Mouse (Mus musculus): ENCODE data around the gene D230025D16Rik.

The D230025D16Rik gene

DNA sequence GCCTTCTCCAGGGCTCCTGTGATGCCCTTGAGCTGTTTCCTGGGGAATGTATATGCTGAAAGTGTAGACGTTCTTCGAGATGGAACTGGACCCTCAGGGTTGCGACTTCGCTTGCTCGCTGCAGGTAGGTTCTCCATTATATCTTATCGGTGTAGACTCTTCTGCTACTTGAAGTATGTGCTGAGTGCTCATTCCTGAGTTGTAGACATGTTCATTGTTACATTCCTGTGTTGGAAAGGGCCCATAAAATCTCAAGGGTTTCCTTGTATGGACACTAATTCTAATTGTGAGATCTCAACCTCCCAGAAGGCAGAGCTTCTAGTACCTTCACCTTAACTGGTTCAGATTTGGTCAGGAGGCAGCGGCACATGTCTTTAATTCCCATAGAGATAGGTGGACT is 16.1 kb downstream of the D230025D16Rik start:
- DNase-seq, result no peak

DNA sequence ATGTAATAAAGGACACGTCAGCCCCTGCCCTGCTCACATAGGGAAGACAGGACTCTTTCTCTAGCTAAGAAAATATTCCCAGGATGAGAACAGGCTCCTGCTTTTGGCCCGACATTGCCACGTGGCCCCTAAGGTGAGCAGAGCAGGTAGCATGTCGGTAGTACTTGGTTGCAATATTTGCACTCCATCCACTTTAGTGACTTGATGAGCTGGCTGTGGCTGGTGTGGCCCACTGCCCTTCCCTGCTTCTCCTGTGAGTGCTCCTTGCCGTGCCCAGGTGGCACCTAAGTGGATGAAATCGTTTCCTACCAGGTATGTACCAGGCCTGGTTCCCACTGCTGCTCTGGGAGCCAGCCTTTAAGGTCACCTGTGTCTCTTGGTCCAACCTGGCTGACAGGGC is 27.0 kb downstream of the D230025D16Rik start:
- DNase-seq, result no peak

DNA sequence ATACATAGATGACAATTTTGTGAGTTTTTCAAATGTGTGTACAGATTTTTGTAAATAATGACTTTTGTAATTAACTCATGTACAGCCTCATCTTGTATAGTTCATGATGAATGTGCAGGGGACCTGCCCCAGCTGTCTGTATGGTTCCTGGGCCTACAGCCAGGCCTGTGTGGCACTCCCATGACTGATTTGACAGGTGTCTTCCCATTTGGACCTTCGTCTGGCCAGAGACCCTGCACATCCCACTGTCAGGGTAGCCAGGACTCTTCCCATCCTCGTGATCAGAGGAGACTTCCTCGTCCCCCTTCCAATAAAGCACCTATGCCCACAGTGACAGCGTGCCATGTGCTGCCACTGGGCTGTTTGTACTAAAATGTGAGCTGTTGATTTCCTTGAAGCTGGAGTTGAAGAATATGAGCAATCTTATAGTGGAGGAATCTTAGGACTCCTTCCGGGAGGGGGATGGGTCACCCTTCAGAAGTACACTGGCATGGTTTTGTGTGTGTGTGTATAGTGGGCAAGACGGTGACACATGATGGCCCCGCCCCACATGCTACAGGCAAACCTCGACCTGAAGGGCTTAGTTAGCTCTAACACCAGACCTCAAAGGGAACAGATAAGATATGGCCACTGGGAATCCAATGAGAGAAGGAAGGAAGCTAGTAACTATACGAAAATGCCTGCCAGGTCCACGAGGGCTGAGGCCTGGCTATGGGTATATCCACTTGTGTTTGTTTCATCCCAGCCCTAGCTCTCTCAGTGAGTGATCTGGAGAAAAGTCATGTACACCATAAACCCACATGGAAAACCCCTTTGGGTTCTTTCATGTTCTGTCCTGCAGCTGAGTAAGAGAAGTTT is 28.0 kb downstream of the D230025D16Rik start:
- no peak for DNase-seq

DNA sequence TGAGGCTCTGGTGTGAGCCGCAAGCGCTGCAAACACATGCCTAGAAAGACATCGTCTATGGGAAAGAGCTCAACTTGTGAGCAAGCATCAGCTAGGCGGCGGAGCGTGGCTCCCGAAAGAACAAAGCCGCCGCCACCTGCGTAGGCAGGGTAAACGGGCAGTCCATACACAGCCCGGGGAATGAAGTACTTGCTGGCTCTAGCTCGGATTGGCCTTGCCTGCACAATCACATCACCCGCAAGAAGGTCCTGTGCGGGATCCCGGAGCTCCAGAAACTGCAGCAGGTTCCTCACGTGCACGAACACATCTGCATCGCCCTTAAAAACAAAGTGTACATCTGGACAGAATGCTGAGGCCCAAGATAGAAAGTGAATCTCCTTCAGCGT is 28.8 kb downstream of the D230025D16Rik start:
- no peak for DNase-seq

DNA sequence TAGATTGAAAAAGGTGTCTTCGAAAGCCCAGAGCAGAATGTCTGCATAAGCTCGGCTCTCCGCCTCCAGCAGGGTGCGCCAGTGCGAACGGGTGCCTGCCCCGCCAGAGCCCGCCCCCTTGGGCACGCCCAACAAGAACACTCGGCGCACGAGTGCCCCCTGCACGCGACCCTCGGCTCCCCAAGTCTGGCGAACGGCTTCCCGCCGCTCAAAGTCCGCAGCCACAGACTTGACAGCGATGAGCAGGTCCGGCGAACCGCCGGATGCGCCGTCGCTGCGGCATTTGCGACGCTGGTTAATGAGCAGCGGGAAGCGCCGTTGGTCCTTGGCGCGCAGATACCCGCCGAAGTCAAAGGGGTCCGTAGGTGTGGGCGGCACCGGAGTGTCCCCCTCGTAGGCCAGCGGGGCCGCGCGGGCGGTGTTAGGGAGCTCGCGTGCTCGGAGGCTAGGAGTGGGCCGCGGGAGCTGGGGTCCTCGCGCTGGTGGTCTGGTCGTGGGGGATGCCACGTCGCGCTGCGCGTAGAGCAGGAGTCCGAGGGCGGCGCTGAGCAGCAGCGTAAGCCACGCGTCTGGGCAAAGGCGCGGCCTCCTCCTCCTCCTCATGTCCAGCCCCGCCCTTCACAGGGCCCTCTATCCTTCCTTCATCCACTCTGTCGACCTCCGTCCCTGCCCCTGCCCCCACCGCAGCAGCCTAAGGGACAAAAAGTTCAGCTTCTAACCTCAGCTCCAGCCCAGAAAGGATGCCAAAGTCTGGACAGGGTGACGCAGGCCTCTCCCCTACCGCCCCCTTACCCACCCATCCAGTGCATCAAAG is 29.4 kb downstream of the D230025D16Rik start:
- peak; percentile 92 for DNase-seq

DNA sequence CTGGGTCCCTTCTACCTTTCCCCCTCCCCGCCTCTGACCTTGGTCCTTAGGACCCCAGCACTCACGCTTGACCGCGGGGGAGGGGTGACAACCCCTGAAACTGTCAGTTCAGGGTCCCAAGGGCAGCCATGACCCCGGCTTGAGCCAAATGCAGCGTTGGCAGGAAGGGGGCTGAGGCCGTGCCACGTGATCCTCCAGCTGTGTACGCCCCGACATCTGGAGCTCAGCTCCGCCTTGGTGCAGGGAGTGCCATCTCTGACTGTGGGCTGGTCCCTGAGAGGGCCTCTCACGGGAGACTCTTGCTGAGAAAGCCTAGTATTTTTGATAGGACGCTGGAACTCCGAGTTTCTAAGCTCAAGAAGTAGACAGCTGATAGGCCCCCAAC is 30.0 kb downstream of the D230025D16Rik start, which contains the start of gene B3gnt9:
TSS of gene B3gnt9 (minus strand) at position 188 of the 385 bp plus-strand sequence.
- DNase-seq, result peak; percentile 66

DNA sequence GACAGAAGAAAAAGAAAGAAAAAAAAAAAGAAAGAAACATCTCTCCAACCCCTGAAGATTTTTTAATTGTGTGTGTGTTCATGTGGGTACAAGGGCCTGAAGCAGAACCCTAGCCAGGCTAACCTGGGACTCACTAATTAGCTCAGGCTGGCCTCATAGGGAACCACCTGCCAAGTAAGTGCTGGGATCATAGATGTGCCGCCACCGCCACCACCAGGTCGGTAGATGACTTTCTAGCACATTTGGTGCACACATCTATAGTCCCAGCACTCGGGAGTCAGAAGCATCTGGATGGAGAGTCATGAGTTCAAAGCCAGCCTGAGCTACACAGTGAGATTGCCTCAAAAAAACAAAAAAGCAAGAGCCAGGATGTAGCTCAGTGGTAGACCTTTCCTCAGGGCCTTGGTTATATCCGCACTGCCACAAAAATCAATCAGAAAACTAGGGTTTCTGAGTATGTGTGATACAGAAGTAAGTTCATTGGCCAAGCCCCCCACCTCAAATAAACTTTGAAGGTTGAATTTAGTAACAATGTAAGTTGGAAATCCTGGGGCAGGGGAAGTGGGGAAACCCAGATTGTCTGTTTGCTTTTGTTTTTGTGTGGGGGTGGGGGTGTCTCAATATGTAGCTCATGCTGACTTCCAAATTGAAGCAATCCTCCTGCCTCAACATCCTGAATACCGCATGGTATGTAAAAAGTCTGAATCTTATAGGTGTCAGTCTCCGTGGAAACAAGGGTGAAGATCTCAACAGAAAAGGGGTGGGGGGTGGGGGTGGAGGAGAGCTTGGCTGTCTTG is 32.6 kb downstream of the D230025D16Rik start:
- DNase-seq, result no peak

DNA sequence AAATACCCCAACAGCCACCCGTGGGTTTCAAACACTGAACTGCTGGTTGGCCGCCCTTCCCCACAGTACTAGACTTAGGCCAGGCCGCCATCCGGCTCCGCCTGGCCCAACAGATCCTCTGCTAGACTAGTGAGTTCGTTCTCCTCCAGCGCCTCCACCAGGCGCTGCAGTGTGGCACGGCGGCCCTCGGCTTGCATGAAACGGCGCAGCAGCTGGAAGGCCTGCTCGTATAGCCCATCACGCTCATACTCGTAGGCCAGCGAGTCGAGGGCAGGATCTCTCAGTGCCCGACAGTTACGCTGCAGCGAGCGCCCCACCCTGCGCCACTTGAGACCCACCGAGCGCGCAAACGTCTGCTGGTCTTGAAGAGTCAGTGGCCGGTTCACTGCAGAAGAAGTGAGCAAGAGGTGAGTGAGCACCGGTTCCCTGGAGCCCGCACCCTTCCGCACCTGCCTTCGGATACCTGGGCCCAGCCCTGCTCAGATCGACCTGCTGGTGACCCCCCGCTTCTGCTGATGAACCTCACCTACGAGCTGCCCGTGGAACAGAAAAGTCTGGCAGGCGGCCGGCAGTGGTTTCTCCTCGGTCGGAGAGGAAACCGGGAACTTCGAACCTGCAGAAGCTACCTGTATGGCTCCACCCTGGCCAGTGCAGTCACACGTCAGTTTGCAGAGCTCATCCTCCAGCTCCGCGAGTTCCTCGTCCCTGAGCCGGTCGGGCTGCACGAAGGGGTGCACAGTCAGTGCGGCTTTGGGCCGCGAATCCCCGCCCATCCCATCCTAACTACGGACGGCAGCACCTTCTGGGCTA is 34.2 kb downstream of the D230025D16Rik start:
- no peak for DNase-seq

DNA sequence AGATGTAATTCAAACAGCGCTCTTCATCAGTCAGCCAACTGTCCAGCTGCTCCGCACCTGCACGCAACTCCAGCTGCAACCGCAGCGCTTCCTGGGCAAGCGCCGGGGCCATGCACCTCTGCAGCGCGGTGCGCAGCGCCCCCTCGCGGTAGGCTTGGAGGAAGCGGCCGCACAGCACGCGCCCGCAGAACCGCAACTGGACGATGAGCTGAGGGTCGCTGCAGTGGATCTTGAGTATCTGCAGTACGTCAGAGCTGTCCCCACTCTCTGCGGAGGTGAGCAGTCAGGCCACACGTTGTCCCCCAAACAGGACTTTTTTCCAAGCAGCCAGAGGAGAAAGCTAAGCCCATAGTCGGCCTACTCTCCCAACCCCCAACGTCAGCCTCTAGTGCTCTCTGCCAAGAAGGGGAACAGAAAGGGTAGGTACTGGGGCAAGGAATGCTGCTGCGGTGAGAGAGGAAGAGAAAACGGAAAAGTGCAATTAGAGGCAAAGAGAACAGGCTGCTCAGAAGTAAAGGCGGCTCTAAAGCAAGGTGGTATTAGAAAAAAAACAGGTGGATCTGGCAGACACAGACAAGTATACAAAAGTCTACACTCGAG is 34.9 kb downstream of the D230025D16Rik start:
- peak; percentile 76 for DNase-seq

DNA sequence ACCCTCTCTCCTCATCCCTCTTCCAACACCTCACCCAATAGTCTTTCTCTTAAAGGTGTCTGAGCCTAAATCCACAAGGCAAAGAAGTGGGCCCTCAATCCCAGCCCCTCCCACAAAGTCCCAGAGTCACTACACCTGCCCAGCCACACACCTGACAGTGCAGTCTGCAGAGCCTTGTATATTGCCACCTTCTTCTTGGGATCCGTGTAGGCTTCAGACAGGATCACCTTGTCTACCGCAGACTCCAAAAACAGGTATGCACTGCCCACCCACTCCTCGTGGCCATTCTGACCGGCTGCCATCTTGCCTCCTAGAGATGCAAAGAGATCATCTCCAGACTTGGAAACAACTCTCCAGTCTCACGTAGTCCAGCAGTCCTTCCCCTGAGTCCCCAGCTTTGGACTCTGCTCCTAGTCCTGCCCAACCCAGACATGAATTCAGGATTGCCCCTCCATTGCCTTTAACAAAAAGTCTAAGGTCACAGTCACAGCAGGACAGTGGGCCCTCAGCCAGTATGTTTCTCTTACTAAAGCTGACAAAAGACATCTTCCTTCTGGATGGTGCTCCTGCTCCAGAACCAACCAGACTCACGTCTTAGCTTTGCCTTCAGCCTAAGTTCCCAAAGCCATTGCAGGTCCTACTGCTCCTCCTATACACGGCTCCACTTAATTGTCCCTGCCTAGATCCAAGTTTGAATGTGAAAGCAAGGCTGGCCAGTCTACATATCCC is 35.6 kb downstream of the D230025D16Rik start:
- DNase-seq, result no peak

DNA sequence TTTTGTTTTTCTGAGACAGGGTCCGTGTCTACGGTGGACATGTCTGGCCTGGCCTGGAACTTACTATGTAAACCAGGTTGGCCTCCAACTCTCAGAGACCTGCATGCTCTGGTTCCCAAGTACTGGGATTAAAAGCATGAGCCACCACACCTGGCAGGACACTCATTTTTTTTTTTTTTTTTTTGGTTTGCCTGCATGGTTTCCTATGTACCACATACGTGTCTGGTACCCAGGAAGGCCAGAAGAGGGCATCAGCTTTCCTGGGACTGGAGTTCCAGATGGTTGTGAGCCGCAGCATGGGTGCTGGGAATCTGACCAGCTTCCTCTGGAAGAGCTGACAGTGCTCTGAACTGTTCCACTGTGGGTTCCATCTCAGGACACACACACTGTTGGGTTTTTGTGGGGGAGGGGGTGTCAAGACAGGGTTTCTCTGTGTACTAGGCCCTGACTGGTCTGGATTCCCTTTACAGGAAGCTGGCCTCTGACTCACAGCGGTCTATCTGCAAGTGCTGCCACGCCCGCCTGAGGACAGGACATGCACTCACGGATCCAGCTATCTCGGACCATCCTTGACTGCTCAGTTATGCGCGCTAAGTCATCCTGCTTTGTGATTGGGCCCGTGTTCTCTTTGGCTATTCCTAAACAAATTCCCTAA is 36.5 kb downstream of the D230025D16Rik start:
- DNase-seq, result no peak

DNA sequence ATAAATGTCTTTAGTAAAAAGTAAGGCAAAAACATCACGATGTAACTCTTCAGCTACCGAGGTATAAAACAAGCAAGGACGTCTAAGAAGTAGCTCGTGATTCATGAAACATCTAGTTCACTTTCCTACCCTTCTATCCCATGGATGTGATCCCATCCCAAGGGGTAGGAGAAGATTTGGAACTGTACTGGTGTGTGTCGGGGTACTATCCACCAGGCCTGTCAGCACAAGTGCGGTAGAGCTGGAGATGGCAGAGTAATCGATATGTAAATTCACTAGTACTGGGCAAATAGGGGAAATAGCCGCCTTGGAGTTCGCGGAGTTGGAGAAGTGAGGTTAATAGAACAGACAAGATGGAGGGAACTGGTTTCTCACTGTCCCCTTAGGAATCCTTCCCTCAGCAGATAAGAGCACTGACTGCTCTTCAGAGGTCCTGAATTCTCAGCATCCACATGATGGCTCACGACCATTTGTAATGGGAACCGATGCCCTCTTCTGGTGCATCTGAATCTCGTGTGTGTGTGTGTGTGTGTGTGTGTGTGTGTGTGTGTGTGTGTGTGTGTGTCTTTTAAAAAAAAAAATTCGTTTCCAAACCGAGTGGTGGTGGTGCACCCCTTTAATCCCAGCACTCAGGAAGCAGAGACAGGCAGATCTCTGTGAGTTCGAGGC is 38.4 kb downstream of the D230025D16Rik start:
- DNase-seq, result no peak

DNA sequence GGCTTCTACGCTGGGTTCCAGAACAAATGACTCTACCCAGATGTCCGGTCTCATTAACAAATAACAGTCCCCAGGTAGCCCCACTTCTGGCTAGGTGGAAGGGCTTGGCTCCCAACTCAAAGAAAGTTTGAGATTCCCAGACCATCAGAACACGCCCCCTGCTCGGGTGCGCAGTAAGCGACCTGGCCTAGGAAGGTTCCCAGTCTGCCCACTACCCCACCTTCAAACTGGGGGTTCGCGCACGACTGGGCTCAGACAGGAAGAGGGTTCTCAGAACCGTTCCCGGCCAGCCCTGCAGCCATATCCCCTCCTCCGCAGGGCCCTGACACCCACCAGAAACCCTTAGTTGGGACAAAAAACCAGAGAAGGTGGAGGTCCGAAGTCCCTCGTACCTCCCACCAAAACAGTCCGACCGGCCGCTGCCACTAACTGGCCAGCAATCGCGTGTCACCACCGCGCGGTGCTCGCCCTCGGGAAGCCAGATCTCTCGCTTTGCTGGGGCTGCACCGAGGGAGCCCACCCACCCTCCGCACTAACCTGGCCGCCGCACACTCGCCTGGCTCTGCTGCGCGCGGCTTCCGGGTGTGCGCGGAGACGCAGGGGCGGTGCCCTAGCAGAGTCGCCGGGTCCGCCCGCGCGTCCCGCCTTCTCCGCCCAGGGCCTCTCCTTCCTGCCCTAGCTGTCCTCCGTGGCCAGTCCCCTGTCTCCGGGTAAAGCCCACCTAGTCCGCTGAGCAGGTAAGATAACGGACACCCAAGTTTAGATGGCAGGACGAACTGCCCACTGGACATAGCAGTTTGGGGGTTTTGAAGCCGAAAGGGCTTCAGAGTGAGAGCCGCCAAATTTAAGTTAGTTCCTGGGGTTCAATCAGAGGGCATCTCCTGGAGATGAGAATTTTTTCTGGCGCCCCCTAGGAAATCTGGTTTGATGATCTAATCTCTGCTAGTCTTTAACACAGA is 39.4 kb downstream of the D230025D16Rik start, which contains the start of the genes Tradd and Fbxl8:
TSS of gene Tradd (minus strand) at position 586 of the 959 bp plus-strand sequence.
TSS of gene Fbxl8 (plus strand) at position 625 of the 959 bp plus-strand sequence.
- DNase-seq, result peak; percentile 87

DNA sequence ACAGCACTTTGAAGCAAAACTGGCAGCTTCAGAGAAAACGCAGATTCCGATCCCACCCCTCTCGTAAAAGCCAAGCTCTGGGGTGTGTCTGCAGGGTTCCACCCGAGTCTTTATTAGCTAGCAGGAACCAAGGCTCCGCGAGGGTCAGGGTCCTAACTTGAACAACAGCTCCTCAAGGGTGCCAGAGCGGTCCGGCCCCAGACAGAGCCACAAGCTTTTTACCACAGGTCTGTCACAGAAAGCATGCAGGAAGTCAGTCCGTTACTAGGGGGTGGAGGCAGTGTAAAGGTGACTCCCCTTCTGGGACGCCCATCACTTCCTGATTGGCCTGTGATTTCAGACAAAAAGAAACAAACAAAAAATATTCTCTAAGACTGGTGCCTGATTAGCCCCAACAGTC is 40.2 kb downstream of the D230025D16Rik start:
- peak; percentile 42 for DNase-seq

DNA sequence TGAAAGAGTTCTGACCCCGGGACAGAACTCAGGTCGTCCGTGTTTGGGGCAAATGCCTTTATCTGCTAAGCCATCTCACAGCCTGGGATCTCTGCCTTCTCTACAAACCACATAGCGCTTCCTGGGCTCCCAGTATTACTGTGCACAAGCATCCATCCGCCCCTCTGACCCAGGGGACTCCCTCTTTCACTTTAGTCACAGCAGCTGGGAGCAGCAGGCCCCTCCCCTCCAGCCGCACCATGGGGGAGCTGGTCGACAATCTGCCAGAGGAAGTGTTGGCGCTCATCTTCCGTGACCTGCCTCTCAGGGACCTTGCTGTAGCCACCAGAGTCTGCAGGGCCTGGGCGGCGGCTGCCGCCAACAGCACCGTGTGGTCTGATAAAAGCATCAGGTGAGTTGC is 41.8 kb downstream of the D230025D16Rik start:
- no peak for DNase-seq

DNA sequence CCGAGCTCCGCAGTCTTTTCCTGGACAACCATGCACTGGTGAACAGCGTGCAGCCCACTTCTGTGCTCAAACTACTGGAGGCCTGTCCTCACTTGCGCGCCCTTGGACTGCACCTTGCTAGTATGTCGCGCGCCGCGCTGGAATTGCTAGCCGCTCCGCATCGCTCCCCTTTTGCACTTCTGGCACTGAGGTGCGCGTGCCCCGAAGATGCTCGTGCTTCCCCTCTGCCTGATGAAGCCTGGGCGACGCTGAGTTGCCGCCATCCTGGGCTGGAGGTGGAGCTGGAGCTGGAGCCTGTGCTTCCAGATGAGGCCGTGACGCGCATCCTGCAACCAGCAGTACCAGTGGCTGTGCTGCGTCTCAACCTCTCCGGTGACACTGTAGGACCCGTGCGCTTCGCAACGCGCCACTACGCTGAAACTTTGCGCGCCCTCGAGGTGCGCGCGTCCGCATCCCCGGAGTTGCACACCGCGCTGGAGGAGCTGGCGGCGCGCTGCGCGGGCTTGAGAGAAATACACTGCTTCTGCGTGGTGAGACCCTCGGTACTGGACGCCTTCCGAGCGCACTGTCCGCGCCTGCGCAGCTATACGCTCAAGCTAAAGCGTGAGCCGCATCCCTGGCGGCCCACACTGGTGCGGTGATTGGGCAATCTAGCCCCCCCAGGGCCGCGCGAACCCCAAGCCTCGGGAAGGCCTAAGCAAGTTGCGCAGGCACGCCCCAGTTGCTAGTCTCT is 43.6 kb downstream of the D230025D16Rik start:
- DNase-seq, result peak; percentile 41

DNA sequence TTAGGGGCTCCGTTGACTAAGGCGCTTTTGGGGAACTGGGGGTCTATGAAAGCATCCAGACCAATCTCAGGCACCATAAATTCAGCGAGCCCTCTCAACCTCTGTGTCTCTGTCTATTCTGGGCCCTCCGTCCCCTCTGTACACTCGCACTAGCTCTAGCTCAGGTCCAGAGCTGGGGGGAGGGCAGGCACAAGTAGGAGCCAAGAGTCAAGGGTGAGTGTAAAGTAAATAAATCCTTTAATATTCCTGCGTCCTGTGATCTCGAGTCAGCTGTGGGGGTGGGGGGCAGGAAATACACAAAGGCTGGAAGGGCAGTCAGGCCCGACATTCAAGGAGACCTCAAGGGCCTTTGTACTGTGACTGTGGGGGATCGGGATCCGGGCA is 44.1 kb downstream of the D230025D16Rik start:
- DNase-seq, result peak; percentile 44

DNA sequence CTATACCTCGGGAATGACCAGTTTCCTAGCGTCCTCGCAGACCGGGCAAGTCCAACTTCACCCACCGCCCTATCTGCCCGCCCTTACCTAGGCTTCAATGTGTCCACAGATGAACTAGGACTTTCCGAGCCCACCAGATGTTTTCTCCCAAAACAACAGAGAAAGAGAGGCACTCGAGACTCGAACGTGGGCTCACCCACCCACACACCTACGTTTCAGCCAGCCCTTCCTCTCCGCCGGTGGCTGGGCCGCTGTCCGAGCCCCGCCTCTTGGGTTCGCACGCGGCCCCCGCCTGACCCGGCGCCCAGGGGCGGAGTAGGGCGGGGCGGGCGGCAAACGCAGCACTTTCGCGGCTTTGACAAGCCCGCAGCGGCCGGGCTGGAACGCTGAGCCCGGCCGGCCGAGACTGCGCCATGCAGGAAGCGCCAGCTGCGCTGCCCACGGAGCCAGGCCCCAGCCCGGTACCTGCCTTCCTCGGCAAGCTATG is 44.6 kb downstream of the D230025D16Rik start, which contains the start of gene Hsf4:
TSS of gene Hsf4 (plus strand) at position 341 of the 487 bp plus-strand sequence.
- DNase-seq, result peak; percentile 75
